Mouse (Mus musculus): ENCODE results near the gene Hoxc5. TPM values are rescaled to one million over a fixed set of nuclear protein-coding genes. Genes with fewer than 3 reads are reported as not detected.

Hoxc5 gene
- total RNA-seq, 1 experiment from 2014 or later, result 6.9 TPM

DNA sequence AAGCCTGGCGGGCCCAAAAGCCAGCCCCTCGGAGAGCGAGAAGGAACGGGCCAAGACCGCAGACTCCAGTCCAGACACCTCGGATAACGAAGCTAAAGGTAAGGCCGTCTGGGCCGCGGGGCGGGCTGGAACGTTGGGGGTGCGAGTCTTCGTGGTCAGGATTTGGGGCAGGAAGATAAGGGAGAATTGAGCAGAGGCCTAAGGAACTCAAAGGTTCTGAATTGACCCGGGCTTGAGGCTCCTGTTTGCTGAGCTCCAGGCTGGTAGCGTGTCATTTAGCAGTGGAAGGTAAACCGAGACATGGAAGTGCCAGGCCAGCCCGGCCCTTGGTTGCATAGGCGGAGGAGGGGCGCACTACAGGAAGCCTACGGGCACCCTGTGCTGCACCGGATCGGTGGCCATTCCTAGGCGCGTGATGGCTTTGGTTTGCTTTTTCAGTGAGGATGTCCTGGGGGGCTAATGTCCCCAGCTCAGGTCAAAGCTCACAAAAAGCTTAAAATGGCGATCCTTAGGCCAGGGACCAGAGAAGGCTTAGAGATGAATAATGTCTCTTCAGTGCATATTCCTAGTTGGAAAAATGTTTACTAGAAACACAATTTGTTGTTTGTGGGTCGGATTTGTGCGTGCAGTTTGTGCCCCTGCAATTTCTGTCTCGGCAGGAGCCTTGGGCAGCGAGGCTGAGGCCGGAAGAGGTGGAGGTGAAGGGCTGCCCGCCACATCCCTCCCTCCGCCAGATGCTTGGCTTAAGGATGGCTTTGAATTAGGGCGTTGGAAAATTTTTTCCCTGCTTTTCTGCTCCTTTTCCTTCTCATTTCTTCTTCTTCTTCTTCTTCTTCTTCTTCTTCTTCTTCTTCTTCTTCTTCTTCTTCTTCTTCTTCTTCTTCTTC lies 511 bp downstream of the Hoxc5 start:
- no peak for DNase-seq

DNA sequence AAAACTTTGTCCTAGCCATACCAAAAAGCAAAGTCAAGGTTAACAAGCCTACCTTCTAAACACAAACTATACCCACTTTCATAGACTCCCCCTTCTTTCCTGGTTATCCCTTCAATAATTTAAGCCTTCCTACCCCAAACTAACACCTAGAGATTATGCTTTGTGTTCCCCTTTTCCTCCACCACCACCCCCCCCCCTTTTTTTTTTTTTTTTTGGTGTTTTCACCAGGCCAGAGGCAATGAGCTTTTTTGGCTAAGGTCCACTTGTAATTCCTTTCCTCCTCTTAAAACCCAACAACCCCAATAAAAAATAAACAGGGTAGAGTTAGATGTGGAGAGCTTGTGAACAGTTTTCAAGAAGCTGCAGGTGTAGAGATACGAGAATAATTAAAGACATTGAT lies 2.1 kb downstream of the Hoxc5 start:
- DNase-seq, result no peak

DNA sequence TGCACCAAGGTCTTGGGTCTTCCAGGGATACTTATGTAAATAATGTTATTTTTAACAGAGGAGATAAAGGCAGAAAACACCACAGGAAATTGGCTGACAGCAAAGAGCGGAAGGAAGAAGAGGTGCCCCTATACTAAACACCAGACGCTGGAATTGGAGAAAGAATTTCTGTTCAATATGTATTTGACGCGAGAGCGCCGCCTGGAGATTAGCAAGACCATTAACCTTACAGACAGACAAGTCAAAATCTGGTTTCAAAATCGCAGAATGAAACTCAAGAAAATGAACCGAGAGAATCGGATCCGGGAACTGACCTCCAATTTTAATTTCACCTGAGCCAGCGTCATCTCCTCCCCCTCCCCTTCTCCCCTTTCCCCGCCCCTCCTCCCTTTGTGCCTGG lies 3.5 kb downstream of the Hoxc5 start:
- DNase-seq, result no peak

DNA sequence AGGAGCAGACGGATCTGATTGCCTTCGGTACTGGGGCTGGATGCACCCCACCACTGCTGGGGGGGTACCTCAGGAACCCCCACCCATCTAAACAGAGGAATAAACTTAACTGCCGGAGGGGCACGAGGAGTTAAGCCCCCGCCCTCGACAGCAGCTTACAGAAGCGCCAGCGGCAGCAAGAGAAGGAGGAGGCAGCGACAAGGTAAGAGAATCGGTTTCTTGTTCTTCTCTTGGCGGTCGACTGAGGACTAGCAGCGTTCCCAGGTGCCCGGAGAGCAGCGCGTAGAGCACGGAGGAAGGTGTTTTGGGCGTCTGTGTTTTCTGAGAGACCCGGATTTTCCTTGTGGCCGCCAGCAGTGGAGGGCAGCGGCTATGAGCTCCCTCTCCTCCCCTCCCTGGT lies 5.0 kb downstream of the Hoxc5 start:
- no peak for DNase-seq

DNA sequence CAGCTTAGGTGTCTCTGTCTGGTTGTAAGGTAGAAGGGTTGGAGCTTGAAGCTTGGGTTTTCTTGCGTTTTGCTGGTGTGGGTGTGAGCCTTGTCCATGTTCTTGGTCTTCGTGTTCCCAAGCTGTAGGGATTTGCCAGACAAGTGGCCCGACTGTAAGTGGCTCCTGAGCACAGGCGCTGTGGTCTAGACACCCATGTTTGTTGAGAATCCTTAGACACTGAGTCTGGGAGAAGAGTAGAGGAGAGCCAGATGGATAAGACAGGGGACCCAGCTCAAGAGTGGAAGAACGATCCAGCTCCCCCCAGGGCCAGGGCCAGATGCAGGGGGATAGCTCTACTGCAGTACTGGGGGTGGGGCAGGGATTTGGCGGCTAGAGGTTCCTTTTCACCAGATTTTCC lies 5.5 kb downstream of the Hoxc5 start:
- DNase-seq, result no peak

DNA sequence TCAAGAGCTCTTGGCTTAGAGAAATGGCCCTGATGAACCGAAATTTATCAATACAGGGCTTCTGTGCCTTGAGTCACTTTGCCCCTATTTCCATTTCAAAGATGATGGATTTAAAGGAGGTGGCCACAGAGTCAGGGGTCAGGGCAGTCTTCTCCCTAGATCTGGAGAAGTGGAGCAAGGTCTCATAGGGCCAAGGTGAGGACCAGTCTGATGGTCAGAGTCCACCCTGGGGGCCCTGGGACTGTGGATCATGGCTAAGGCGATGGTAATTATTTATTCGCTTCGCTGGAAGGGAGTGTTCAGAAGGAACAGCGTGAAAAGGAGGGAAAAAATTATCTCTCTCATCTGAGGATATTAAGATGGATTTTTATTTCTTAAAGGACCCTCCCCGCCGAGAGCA lies 7.8 kb downstream of the Hoxc5 start:
- DNase-seq, result no peak

DNA sequence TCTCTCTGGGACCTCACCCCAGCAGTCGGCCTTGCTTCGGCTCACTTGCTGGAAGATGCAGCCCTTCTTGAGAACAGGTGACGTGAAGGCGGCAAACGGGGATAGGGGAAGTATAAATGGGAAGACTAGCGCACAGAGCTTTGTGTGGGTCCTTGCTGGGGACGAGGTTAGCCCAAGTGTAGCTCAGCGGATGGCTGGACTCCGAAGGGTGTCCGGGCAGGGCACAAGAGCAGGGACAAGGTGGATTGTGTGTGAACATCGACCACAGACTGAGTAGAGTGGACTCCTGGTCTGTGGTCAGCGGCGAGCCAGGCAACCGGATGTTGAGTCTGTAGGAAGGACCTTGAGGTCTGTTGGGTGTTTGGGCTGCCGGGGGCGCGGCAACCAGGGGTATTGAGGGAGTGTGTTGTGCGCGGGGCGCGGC lies 8.5 kb downstream of the Hoxc5 start:
- DNase-seq, result no peak

DNA sequence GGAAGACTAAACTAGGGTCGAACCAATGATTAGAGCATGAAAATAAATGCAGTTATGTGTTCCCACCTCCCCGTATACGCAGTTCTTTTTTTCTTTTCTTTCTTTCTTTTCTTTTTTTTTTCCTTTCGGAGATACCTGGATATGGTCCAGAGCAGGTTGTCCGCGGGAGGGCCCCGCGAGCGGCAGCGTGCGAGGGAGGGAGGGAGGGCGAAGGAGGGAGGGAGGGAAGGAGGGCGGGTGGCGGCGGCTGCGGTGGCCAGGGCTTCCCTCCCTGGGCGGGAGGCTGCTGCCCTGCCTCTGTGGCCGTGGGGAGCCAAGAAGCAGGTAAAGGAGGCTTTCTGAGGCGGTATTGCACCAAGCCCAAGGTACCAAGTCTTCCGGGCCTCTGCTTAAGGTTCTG lies 8.9 kb downstream of the Hoxc5 start, which contains the start of gene Hoxc9:
Gene Hoxc9, plus strand, starts transcription at position 269 of the 400 bp plus-strand sequence.
- no peak for DNase-seq

DNA sequence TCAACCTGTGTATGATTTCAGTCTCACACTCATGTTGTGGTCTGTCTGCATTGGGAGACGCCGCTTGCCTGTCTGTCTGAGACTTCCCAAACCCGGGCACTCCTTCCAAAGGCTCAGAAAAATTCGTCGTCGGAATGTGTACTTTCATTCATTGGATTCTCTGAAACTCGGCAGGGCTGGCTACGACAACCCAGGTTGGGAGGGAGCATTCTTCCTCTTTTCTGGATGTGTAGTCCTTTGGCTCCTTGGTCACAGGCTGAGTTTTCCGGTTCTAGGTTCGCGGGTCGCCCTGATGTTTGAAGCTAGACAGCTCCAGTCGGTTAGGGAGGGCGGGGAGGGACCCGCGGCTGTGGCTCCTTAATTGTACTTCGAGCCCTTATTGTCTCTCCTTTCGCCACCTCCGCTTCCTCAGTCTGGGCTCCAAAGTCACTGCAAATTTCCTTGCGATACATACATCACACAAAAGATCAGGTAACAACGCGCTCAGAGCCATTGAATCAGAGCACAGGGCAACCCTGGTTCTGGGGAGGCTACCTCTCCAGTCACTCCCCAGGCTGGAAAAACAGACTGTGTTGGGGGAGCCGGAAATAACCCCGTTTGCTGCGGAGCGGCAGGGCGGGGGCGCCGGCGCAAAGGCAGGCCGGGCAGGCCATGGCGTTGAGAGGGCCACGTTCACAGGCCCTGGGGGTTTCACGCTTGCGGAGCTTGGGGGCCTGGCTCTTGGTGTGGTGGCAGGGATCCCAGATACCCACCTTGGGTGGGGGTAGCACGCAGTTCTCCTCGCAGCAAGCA lies 9.6 kb downstream of the Hoxc5 start:
- DNase-seq, result peak; percentile 24

DNA sequence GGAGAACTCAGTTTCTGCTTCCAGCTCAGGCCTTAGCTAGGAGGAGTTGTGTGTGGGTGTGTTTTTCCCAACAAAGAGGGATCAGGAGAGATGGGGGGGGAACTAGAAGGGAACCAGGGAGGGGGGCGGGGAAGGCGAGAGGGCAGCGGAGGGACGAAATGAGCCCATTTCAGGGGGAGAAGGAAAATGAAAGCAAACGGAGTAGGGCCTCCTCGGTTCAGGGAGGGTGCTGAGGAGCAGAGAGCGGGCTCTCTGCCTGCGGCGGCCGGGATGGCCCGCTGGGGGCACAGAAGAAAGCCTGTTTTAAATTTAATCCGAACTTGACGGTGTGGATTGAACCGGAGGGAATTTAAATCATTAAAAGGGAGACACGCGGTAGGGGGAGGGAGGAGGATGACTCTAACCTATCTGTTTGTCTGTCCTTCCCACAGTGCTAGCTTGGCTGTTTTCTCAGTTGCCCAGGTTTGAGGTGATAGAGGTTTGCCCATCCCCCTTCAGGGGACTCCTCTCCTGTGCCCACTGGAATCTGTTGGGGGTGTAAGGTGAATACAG lies 10.3 kb downstream of the Hoxc5 start:
- no peak for DNase-seq

DNA sequence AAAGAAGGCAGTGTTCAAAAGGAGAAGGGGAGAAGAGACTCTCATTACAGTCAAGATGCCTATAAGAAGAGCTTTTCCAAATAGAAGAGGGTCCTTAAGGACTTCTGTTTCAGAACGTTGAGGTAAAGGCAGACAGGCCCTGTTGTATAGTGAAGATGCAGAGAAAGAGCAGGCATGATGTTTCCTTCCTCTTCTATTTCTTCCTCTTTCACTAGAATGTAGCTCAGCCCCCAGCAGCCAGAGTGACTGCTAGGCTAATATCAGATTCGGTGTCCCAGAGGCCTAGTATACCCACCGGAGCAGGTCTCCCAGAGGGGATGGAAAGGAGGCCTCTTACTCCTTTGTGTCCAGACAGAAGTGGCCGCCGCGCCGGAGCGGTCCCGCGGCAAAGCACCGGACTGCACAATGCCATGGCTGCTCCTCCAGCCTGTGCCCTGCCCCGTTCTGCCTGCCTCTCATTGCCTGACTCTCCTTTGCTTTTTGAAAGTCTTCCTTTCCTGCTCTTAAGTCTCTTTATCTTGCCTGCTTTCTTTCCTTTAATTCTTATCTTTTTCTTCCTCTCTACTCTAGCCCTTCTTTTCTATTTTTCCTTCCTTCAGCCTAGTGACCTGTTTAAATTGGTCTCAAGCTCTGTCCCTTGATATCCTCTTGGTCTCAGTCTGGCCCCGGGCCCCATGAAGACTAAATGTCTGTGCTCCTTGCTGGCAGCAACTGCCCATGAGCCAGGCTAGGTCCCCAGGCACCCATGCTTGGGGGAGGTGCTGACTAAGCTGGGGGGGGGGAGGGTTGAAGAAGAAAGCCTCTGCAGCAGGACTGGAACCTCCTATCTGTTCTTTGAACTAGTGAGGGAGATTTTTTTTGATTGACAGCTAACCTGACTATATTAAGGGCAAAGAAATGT lies 11.6 kb downstream of the Hoxc5 start:
- no peak for DNase-seq

DNA sequence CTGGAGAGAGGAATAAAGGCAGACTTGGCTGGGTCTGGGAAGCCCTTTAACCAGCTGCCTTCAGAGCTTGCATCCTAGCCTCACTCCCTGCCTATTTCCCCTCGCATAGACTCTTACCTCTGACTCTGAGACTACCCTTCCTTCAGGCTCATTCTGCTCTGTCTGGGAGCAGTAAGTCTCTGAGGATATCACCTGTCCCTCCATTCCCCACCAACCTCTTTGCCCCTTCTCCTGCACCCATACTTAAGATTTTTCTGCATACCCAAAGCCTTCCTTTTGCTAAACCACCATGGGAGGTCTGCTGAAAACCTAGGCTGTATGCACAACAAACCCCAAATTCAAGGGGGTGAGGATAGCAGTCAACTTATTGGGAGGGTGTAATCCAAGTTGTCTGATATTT lies 12.7 kb downstream of the Hoxc5 start:
- no peak for DNase-seq

DNA sequence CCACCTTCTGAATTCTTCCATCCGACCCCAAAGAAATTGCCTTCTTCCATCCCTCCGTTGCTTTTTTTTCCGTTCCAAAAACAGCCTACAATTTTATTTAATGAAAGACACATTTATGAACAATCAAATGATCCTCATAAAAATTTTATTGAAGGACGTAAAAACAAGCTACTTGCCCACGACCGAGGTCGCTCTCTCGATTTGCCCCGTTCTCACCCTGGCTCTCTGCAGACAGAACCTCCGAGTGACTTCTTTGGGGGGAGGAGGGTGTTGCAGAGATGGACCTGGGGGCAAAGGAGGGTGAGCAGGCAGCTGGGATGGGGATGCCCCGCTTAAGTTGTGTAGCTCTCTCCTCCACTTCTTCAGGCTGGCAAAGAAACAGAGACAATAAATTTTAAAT lies 13.1 kb downstream of the Hoxc5 start:
- no peak for DNase-seq

DNA sequence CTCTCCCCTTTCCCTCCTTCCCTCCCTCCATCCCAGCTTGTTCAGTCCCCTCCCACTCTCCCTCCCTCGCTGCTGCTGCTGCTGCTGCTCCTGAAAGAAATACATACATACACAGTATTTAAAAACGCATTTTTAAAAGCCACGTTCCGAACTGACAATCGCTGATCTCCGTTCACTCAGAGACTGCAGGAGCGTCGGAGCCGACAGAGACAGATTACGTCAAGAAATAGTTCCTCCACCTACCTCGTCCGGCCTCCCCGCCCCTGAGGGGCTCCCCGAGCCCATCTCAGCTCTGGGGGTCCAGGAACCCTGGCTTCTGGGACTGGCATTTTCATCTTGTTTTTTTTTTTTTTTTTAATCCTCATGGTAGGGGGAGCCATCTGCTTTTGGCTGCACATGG lies 13.7 kb downstream of the Hoxc5 start:
- DNase-seq, result no peak

DNA sequence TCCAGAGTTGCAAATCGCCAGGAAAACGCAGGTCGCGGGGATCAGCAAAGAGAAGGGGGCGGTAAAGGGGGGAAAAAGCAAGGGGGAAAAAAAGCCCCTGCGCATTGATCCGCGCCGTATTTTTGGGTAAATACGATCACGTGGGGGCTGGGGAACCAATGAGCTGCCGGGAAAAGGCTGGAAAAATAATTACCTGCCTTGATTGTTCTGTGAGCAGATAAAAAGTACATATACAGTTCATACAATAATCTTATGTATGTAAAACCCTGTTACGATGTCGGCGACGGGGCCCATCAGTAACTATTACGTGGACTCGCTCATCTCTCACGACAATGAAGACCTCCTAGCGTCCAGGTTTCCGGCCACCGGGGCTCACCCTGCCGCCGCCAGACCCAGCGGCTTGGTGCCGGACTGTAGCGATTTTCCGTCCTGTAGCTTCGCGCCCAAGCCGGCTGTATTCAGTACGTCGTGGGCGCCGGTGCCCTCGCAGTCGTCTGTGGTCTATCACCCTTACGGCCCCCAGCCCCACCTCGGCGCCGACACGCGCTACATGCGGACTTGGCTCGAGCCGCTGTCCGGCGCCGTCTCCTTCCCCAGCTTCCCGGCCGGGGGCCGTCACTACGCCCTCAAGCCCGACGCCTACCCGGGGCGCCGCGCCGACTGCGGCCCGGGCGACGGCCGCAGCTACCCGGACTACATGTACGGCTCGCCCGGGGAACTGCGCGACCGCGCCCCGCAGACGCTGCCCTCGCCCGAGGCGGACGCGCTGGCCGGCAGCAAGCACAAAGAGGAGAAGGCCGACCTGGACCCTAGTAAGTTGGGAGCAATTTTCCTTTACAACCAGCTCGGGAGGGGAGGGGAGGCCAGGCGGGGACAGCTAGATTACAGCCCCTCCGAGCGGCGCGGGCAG lies 14.4 kb downstream of the Hoxc5 start:
- DNase-seq, result peak; percentile 66

DNA sequence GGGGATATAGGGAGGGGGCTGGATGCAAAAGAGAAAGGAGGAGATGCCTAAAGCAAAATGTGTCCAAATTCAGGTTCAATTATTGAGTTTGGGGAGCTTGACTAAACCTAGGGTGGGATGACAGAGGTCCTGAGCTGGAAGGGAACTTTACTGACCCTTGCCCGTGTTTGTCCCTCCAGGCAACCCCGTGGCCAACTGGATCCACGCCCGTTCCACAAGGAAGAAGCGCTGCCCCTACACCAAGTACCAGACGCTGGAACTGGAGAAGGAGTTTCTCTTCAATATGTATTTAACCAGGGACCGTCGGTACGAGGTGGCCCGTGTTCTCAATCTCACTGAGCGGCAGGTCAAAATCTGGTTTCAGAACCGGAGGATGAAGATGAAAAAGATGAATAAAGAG lies 16.5 kb downstream of the Hoxc5 start:
- no peak for DNase-seq

DNA sequence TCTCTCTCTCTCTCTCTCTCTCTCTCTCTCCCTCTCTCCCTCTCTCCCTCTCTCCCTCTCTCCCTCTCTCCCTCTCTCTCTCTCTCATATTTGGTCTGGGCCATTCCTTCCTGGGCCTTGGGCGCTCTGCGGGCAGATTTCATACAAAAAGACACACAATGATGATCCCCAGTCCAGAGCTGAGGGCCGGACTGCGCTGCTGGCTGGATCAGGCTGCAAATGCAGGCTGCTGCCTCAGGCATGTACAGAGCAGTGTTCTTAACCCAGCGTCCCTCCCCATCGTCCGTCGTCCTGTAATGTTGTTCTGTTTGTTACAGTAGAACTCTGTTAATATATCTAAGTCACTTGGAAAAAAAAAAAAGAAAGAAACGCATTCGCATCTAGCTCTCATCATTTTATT lies 17.3 kb downstream of the Hoxc5 start:
- no peak for DNase-seq

DNA sequence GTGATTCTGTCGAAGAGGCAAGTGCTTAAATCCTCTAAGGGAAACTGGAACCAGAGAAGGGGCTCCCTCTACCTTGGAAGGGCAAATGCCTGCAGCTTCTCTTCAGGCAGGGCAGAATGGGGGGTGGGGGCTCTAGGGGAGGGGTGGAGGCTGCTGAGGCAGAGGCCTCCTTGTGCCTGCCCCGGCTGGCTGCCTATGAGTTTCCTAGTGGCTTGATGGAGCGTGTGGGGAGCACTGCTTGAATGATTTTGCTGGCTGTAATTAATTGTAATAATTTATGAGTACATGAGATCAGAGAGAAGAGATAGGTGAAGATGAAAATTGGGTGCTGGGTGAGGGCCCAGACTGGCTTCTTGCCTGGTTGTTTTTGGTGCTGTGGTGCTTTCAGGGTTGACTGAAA lies 17.7 kb downstream of the Hoxc5 start:
- no peak for DNase-seq

DNA sequence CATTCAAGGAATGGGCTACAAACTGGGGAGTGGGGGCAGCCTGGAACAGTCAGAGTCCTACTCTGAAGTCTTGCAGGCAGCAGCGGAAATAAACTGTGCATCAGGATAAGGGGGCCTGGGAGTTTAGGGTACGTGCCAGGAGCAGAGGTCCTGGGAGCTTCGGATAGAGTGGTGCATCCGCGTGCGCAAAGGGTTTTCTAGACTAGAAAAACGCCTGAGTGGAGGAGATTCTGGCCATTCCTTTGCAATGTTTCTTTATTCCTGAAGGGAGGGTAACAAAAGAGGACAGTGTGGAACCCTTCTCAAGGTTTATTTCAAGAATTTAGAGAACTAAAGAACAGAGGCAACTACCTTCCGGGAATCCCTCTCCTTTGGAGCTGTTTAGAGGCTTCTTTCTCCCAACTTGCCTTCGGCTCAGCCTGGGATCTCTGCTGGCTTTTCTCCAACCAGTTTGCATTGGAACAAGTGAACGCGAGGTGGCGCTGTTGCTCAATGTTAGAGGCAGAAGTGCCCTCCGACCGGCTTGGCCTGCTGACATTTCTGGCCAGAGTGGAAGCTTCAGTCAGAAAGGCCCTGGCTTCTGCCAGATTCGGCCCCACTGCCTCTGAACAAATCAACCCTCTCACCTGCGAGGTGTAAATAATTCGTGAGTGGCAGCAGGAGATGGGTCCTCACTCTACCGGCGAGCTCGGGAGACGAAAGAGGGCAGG lies 20.0 kb downstream of the Hoxc5 start:
- DNase-seq, result peak; percentile 96

DNA sequence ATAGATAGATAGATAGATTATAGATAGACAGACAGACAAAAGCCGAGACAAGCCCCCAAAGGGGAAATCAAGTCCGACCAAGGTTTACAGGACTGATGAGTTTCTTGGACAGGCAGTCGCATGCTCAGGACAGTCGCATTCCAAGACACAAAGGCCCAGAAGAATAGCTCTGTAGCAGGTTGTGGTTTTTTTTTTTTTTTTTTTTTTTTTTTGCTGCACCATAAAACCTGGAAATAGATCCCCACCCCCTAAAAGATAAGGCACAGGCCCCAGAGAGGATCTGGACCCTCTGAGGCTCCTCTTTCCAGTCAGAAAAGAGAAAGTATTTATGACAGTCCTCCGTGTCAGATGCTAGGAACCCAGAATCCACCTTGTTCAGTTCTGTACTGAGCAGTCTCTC lies 20.8 kb downstream of the Hoxc5 start:
- DNase-seq, result no peak

All from adrenal gland, postnatal 14 days (tissue).